Mouse (Mus musculus): ENCODE results near the gene Clec16a.

Clec16a gene

DNA sequence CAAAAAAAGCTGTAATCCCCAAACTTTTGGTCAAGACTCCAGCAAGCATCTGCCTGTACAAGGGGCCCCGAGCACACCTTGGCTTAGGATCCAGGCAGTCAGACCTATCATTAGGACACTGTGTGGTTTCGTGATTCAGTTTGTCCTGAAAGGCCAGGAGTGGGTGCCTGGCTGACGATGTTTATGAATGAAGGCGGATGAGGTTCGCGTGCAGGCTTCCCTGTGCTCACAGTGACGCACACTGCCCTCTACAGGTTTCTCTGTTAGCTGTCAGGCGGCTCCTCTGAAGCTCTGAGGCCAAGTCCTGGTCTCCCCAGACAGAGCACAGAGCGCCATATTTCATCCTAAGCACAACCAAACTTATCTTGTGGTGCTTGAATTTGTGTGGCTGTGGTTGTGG lies 241.1 kb downstream of the Clec16a start:
- DNase-seq (ENCODE audit: low spot score in 2 of 2): peak; percentile 68 to 84

DNA sequence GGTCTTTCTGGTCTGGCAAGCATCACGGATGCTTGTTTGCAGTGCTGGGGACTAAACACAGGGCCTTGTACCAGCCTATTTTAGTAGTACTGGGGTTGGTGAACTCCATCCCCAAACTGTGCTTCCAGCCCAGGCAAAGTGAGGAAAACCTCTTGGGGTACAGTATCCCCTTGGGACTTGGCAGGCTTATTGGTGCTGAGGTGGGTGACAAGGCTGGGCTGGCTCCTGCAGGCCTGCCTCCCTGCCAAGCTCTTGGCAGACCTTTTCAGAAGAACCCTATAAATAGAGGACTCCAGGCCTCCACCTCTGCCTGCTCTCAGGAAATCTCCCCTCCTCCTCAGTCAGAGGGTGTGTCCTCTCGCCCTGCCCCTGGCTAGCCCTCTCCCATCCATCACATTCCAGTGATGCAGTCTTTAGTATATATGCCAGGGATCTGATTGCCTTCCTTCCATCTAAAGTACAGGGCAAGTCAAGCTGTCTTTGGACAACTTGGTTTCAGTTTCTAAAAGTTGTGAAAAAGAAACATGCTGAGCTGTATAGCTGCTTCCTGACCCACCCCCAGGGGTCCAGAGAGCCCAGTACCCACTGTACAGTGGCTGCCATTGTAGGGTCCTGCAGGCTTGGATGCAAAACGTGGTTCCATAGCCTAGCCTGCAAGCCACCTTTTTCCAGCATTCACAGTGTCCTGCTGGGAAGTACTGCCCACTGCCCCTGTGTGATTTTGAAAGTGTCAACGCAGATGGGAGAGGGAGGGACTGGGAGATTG lies 241.8 kb downstream of the Clec16a start:
- DNase-seq (ENCODE audit: low spot score in 2 of 2): no peak

GRCm38 (mm10) chr16:10787548-10788058 lies 242.5 kb downstream of the Clec16a start:
- DNase-seq (ENCODE audit: low spot score in 2 of 2): no peak

DNA sequence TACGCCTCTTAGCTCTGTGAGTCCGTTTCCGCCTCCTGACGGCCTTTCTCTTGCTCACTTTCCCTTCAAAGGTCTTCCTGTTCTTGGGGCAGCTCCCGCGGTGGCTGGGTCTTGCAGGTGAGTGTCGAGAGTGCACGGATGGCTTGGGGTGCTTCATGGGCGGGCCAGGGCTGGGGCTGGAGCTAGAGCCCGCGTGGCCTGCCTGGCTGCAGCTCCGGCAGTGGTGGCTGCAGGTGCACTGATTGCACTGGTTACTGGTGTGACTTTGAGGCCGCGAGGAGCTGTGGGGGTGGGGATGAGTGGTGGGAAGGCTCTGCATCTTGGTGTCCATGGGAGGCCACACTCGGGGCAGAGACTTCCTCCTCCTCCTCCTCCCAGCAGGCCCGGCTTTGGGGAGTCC lies 243.1 kb downstream of the Clec16a start, which contains the start of gene Tnp2:
Gene Tnp2 (minus strand): TSS at position 390 of the 400 bp plus-strand sequence.
- no peak for DNase-seq (ENCODE audit: low spot score in 2 of 2)

DNA sequence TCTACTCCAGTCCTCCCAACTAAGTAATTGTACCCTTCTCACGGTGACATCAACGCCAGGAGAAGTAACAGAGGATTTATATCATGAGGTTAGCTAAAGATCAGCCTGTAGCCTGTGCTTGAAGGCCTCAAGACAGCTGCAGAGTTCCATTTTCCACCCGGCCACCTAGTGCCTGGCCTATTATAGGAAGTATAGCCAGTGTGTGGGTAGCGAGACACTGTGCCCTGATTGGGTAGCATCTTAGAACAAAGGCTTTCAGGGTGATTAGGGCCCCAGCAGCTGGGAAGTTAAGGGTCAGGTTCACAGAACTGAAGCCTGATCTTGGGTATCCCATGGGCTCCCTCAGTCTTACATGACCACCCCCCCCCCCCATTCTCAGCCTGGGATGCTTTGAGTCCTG lies 243.7 kb downstream of the Clec16a start:
- DNase-seq (ENCODE audit: low spot score in 2 of 2): no peak

DNA sequence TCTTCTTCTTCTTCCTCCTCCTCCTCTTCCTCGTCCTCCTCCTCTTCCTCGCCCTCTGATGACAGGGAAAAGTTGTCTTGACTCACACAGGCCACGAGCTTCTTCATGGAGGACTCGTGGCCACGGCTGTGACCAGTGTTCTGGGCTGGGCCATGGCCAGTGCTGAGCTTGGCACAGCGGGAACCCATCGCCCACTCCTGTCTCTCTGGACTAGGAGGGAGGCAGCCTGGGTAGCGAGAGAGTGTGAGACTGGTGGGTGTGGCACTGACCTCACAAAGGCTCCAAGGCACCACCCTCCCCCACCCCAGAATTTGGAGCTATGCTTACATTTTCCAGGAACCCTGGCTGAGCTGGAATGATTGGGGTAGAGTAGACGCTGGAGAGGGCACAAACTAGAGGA lies 245.6 kb downstream of the Clec16a start, which contains the start of gene Prm3:
Gene Prm3 (minus strand): TSS at position 213 of the 400 bp plus-strand sequence.
- no peak for DNase-seq (ENCODE audit: low spot score in 2 of 2)

Data from frontal cortex, postnatal 36 days (tissue).